Mouse (Mus musculus) thymus, postnatal 14 days (tissue): Measurements from ENCODE around the gene Trim61.

ENCODE experiments used
- DNase-seq: peaks from one replicate; pipeline ENCODE4 v3.0.0; 2021

The Trim61 gene

GRCm38 (mm10) chr8:64983150-64983897, 35.0 kb downstream of the Trim61 start:
- no peak for DNase-seq
